ENCODE assay signal across 11 mouse cellular contexts in genomic region chr9:103623560-103624316, GRCm38 (mm10).
DNase-seq lines count a peak whose midpoint lies in the region; ATAC-seq and TF ChIP-seq lines count a peak whose summit lies in the region.
"Had no signal": no experiment of that assay in that cellular context is flagged by ENCODE, and none has a peak within 500 bp of the region (broad histone marks: within the 10 kb centered on the region; RNA-seq: fewer than 3 reads in every experiment).

No protein-coding gene starts in this region.

- no peak overlapping the region for H3K4me3 ChIP-seq in layer of hippocampus, adult 2 months
- no peak overlapping the region for H3K4me3 ChIP-seq in midbrain, embryonic 16.5 days (ENCODE audit: low read depth, low read length)
- H3K4me3 ChIP-seq: embryonic facial prominence, embryonic 12.5 days; neural tube, embryonic 13.5 days had no signal

- H3K9ac ChIP-seq in midbrain, embryonic 16.5 days (ENCODE audit: low read depth, low read length) = no peak overlapping the region
- H3K9ac ChIP-seq: embryonic facial prominence, embryonic 12.5 days; neural tube, embryonic 13.5 days had no signal

- WGBS in midbrain, embryonic 16.5 days = 73% methylated on average over 19 of the region's 19 CpGs

- no peaks in the 10 kb centered on the region for H3K36me3 ChIP-seq in midbrain, embryonic 16.5 days (ENCODE audit: control insufficient read depth, insufficient read depth, low read length)
- H3K36me3 ChIP-seq: embryonic facial prominence, embryonic 12.5 days; neural tube, embryonic 13.5 days had no signal

- 0 out of 2 replicates have a peak, but pooled peaks cover 2% of the 10 kb centered on the region for H3K4me1 ChIP-seq in midbrain, embryonic 16.5 days (ENCODE audit: control insufficient read depth, insufficient read depth, low read length)
- H3K4me1 ChIP-seq: embryonic facial prominence, embryonic 12.5 days had no signal

- peak overlapping the region; percentile 19; the same call in 1 of the 2 replicates for H3K27ac ChIP-seq in layer of hippocampus, adult 2 months
- no peak overlapping the region for H3K27ac ChIP-seq in midbrain, embryonic 16.5 days (ENCODE audit: low read length)
- H3K27ac ChIP-seq: embryonic facial prominence, embryonic 12.5 days; macrophage; neural tube, embryonic 13.5 days had no signal

- H3K4me2 ChIP-seq in midbrain, embryonic 16.5 days (ENCODE audit: low read length) = no peak overlapping the region
- H3K4me2 ChIP-seq: embryonic facial prominence, embryonic 12.5 days; neural tube, embryonic 13.5 days had no signal

- H3K9me3 ChIP-seq in midbrain, embryonic 16.5 days (replicated peaks; ENCODE audit: control insufficient read depth, low read length, poor library complexity, severe bottlenecking) = no peaks in the 10 kb centered on the region
- H3K9me3 ChIP-seq: embryonic facial prominence, embryonic 12.5 days; neural tube, embryonic 13.5 days had no signal

- H3K27me3 ChIP-seq in midbrain, embryonic 16.5 days (ENCODE audit: control insufficient read depth, insufficient read depth, low read depth, low read length) = no peaks in the 10 kb centered on the region
- H3K27me3 ChIP-seq: embryonic facial prominence, embryonic 12.5 days; neural tube, embryonic 13.5 days had no signal

- no peak for TF ChIP-seq CTCF in layer of hippocampus, adult 2 months (conservative IDR thresholded peaks at IDR 0.05)

- DNase-seq in embryo, embryonic 11 days = peak; percentile 6
- DNase-seq in embryo, embryonic 9.5 days (ENCODE audit: extremely low spot score) = no peak
- peak; percentile 36 to 56 for DNase-seq in layer of hippocampus, adult 2 months (ENCODE audit: low spot score in 2 of 2)
- DNase-seq in layer of hippocampus, postnatal 10 days (ENCODE audit: low spot score in 2 of 2) = no peak
- DNase-seq in kidney, postnatal 25 days = peak; percentile 74 to 85
- DNase-seq in right cerebral cortex, postnatal 10 days (ENCODE audit: low spot score in 2 of 2) = peak; percentile 56
- DNase-seq in spleen, adult 18-20 months = no peak

- ATAC-seq in midbrain, embryonic 16.5 days = no peak

Comparison
In these comparisons a context has a peak if more than half of its experiments do, and no peak if none do; other contexts are left out.
1. DNase-seq: peak in embryo, embryonic 11 days (single experiment), layer of hippocampus, adult 2 months (2 of 2), kidney, postnatal 25 days (2 of 2) and right cerebral cortex, postnatal 10 days (2 of 2); none in embryo, embryonic 9.5 days (single experiment), layer of hippocampus, postnatal 10 days (0 of 2) and spleen, adult 18-20 months (0 of 2).